Mouse (Mus musculus) forebrain, postnatal 0 days (tissue): ENCODE results near the gene Mad1l1. TPM values are rescaled to one million over a fixed set of nuclear protein-coding genes. Genes with fewer than 3 reads are reported as not detected.

ENCODE experiments used
- ATAC-seq: fragments of 200-750 bp; cut with Nextera tagmentation; 2 replicates; pipeline ENCODE4 v1.8.0; 2017; ENCODE audit warnings: mild to moderate bottlenecking, moderate library complexity
- DNase-seq: peaks from one replicate; pipeline ENCODE4 v3.0.0-alpha.2; 2015
- H3K27ac ChIP-seq: fragments of 300-500 bp; sonication (generic); 2 replicates; pipeline ENCODE4 v1.5.1; 2014; ENCODE audit warnings: low read depth, mild to moderate bottlenecking, antibody characterized with exemption, low read length, moderate library complexity, mixed read lengths
- H3K27me3 ChIP-seq: fragments of 300-500 bp; sonication (generic); 2 replicates; pipeline ENCODE4 v1.6.1; 2014; ENCODE audit warnings: mild to moderate bottlenecking, low read length, mixed read lengths; ENCODE audit not compliant: insufficient read depth
- H3K36me3 ChIP-seq: fragments of 300-500 bp; sonication (generic); 2 replicates; pipeline ENCODE4 v1.6.1; 2014; ENCODE audit warnings: mild to moderate bottlenecking, moderate library complexity; ENCODE audit not compliant: insufficient read depth
- H3K4me1 ChIP-seq: fragments of 300-500 bp; sonication (generic); 2 replicates; pipeline ENCODE4 v1.6.1; 2014; ENCODE audit warnings: antibody characterized with exemption; ENCODE audit not compliant: insufficient read depth
- H3K4me2 ChIP-seq: fragments of 300-500 bp; sonication (generic); 2 replicates; pipeline ENCODE4 v1.6.1; 2014; ENCODE audit warnings: low read depth, mild to moderate bottlenecking, moderate library complexity
- H3K4me3 ChIP-seq: fragments of 300-500 bp; sonication (generic); 2 replicates; pipeline ENCODE4 v1.5.1; 2014; ENCODE audit warnings: low read depth, low read length, mixed read lengths
- H3K9ac ChIP-seq: fragments of 300-500 bp; sonication (generic); 2 replicates; pipeline ENCODE4 v1.6.1; 2014; ENCODE audit warnings: mild to moderate bottlenecking
- H3K9me3 ChIP-seq: fragments of 300-500 bp; sonication (generic); 2 replicates; pipeline ENCODE4 v1.6.1; 2016; ENCODE audit warnings: low read length
- CTCF ChIP-seq: sonication (generic); IDR thresholded peaks from 2 replicates; pipeline ENCODE4 v1.5.1; 2016; ENCODE audit warnings: antibody characterized with exemption, control low read depth, low read depth
- WGBS: fragments of 180-500 bp; shearing (Covaris S2); extraction: QIAGEN DNeasy Blood & Tissue Kit; methylation state at CpG from one replicate; pipeline ENCODE4 v1.1.7; 2014; 5-methylcytosine and 5-hydroxymethylcytosine counted together
- polyA plus RNA-seq: library from polyadenylated mRNA; unstranded; fragments of >200 nt; fragmentation: Nextera tagmentation; extraction: Ambion mirVana; gene quantifications from 2 replicates; pipeline ENCODE4 v1.2.1, GENCODE M21; 2015
- total RNA-seq: library from RNA; depleted of rRNA; stranded (reverse); fragments of >200 nt; gene quantifications from 2 replicates; pipeline ENCODE4 v1.2.3, GENCODE M21; 2014

Mad1l1 gene
- total and polyA plus RNA-seq, 2 experiments from 2014 or later, result 21.3 to 29.5 TPM

DNA sequence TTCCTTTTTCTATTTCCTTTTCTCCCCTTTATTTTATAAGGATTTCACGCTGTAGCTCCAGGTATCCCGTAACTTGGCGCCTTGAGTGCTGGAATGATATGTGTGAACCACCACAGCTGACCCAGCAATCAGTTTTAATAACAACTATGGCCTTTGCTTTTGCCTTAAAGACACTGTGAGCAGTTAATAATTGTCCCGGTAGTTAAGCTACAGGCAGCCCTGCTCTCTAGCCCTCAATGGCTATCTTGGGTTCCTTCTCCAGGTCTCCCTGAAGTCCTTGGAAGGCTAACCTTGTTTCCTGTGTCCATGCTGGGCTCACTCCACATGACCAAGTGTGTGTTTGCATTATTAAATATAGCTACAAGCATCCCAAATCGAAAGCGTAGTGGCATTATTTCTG lies 237.0 kb downstream of the Mad1l1 start:
- Histone ChIP-seq H3K9me3 (no peaks in the 10 kb centered on the region), H3K4me1 (peaks cover 2% of the 10 kb centered on the region; the same call in 1 of the 2 replicates), H3K36me3 (0 out of 2 replicates have a peak, but pooled peaks cover 3% of the 10 kb centered on the region), H3K9ac (no peak overlapping the region), H3K4me3 (no peak overlapping the region), H3K27me3 (no peaks in the 10 kb centered on the region), H3K4me2 (no peak overlapping the region), H3K27ac (no peak overlapping the region)
- WGBS, result 96% methylated on average over 6 of the region's 6 CpGs
- ATAC-seq (no peak), DNase-seq (no peak)
- no peak for TF ChIP-seq CTCF

DNA sequence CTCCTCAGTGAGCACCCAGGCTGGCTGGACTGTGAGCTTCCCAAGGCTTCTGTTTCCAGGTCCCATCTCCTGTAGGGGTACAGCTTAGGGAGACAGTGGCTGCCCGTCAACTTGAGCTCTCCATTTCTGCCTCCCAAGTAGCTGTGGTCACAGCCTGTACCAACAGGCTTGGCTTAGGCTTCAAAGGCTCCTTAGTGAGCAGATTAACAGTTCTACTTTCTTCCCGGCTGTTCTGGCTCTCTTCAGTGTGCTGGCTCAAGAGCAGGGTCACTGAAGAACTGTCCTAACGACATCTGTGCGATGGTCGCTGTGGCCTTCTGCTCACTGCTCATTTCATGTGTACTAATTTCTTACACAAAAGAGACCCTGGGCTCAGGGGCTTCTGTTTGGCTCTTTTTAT lies 237.4 kb downstream of the Mad1l1 start:
- no peak for ATAC-seq
- Histone ChIP-seq H3K4me3 (no peak overlapping the region), H3K27me3 (no peaks in the 10 kb centered on the region), H3K9me3 (no peaks in the 10 kb centered on the region), H3K36me3 (0 out of 2 replicates have a peak, but pooled peaks cover 3% of the 10 kb centered on the region), H3K4me2 (no peak overlapping the region), H3K4me1 (peaks cover 2% of the 10 kb centered on the region; the same call in 1 of the 2 replicates), H3K27ac (no peak overlapping the region), H3K9ac (no peak overlapping the region)
- WGBS, result 57% methylated on average over 5 of the region's 5 CpGs
- no peak for DNase-seq
- no peak for TF ChIP-seq CTCF

DNA sequence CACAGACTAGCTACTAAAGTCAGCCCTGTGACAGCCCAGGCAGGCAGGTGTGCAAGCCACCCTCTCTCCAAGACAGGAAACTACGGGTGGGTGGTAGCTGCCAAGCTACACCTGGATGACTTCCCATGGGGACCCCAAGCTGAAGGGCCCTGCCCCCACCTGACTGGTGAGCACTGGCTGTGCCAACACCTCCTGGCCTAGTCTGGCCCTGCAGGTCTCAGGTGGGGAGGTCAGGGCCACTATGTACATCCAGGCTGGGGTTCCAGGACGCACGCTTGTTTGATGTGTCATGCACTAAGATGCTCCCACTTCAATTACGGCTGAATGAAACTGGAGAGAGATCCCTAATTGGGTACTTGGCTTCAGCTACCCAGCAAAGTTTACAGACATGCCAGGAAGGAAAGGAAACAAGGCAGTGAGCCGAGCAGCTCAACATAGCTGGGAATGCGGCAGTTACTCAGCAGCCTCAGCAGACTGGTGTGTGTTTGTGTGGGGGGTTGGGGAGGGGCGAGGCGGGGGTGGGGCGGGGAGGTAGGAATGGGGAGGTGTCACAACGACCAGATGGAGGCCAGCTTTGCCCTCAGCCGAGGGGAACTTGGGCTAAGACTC lies 239.0 kb downstream of the Mad1l1 start:
- Histone ChIP-seq H3K36me3 (no peaks in the 10 kb centered on the region), H3K4me3 (no peak overlapping the region), H3K27ac (no peak overlapping the region), H3K4me1 (peaks cover 2% of the 10 kb centered on the region; the same call in 1 of the 2 replicates), H3K27me3 (no peaks in the 10 kb centered on the region), H3K9ac (no peak overlapping the region), H3K9me3 (no peaks in the 10 kb centered on the region), H3K4me2 (no peak overlapping the region)
- peak; percentile 89 for ATAC-seq
- 26% methylated on average over 11 of the region's 11 CpGs for WGBS
- no peak for TF ChIP-seq CTCF
- peak; percentile 83 for DNase-seq

DNA sequence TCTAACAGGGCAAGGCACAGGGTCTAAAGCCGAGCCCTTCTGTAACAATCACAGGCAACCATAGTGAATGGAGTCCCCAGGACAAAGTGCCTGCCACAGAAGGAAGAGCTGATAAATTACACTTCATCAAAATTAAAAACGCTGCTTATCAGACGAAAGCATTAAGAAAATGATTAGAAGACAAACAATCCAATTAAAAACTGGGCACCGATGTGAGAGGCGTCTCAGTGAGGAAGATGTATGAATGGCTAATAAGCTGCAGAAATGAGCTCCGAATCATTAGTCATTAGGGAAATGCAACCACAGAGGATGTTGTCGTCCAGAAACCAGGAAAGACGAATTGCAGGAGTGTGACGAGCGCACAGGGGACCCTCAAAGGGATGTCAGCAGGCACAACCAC lies 240.3 kb downstream of the Mad1l1 start:
- no peak for TF ChIP-seq CTCF
- Histone ChIP-seq H3K27me3 (no peaks in the 10 kb centered on the region), H3K4me3 (no peak overlapping the region), H3K27ac (no peak overlapping the region), H3K9ac (no peak overlapping the region), H3K36me3 (no peaks in the 10 kb centered on the region), H3K4me2 (no peak overlapping the region), H3K9me3 (no peaks in the 10 kb centered on the region), H3K4me1 (peaks cover 2% of the 10 kb centered on the region; the same call in 1 of the 2 replicates)
- ATAC-seq, result no peak
- no peak for DNase-seq
- WGBS, result 43% methylated on average over 10 of the region's 10 CpGs

DNA sequence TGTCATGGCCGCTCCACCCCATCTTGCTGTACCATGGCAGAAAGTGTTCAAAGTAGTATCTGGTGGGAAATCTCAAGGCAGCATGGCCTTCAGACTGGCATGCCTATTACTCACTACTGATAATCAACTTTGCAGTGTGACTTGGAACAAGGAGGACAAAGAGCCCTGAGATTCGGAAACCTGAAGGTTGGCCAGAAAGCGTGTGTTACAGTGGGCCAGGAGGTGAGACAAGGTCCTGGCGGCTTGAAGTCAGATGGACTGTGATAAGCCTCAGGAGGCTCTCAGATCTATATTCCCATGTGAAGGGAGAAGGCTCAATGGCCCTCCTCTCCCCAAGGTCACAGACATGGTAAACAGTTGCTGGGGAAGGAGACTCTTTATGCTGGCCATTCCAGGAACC lies 241.8 kb downstream of the Mad1l1 start:
- H3K9ac ChIP-seq, result no peak overlapping the region
- no peak for ATAC-seq
- H3K27ac ChIP-seq, result no peak overlapping the region
- H3K27me3 ChIP-seq, result no peaks in the 10 kb centered on the region
- peaks cover 2% of the 10 kb centered on the region; the same call in 1 of the 2 replicates for H3K4me1 ChIP-seq
- no peak overlapping the region for H3K4me2 ChIP-seq
- no peaks in the 10 kb centered on the region for H3K9me3 ChIP-seq
- H3K36me3 ChIP-seq, result no peaks in the 10 kb centered on the region
- 97% methylated on average over 4 of the region's 4 CpGs for whole genome bisulfite sequencing
- no peak for TF ChIP-seq CTCF
- H3K4me3 ChIP-seq, result no peak overlapping the region
- DNase-seq, result no peak

DNA sequence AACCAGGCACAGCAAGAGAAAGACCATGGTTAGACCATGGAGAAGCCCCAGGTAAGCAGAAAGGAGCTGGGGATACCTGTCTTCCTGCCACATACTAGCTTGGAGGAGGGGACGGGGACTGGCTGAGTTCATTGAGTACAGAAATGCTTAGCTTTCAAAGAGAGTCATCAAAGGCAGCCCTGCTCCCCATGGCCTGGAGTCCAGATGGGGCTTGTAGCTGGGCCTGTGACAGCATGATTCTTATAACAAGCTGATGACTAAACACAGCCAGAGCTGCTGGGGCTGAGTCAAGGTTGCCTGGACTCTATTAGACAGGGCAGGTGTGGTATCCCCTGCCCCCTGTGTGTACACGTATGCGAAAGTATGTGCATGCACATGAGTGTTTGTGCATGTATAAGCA lies 242.9 kb downstream of the Mad1l1 start:
- H3K27ac ChIP-seq, result no peak overlapping the region
- H3K9ac ChIP-seq, result no peak overlapping the region
- H3K27me3 ChIP-seq, result no peaks in the 10 kb centered on the region
- peaks cover 2% of the 10 kb centered on the region; the same call in 1 of the 2 replicates for H3K4me1 ChIP-seq
- WGBS, result 85% methylated on average over 3 of the region's 3 CpGs
- no peaks in the 10 kb centered on the region for H3K36me3 ChIP-seq
- H3K4me3 ChIP-seq, result no peak overlapping the region
- no peak for DNase-seq
- no peak for TF ChIP-seq CTCF
- H3K4me2 ChIP-seq, result no peak overlapping the region
- no peak for ATAC-seq
- H3K9me3 ChIP-seq, result no peaks in the 10 kb centered on the region

DNA sequence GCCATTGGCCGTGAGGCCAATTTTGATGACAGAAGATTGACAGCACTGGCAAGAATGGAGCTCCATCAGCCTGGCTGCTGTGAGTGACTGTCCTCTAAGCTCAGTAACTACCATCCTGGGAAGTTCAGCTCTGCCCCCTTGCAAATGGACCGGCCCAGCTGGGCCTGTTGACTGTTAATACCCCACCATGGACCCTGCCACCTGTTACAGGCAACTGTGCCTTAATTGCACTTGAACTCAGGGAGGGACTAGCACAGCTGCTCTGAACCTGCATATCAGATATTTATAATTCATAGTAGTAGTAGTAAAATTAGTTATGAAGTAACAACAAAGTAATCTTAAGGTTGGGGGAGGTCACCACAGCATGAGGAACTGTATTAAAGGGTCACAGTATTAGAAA lies 244.9 kb downstream of the Mad1l1 start:
- WGBS, result 93% methylated on average over 2 of the region's 2 CpGs
- TF ChIP-seq CTCF, result no peak
- Histone ChIP-seq H3K4me2 (no peak overlapping the region), H3K27ac (no peak overlapping the region), H3K36me3 (no peaks in the 10 kb centered on the region), H3K4me1 (no peaks in the 10 kb centered on the region), H3K9me3 (no peaks in the 10 kb centered on the region), H3K4me3 (no peak overlapping the region), H3K27me3 (no peaks in the 10 kb centered on the region), H3K9ac (no peak overlapping the region)
- DNase-seq, result no peak
- no peak for ATAC-seq
